Mouse (Mus musculus) small intestine, adult 2 months (tissue): ENCODE measurements at regions not wholly inside any gene's neighbourhood (a gene's known extent, or its start where the extent isn't known, plus 50 kb on each side); places are given as distances from the start of the nearest gene placed in this dataset.

ENCODE experiments used
- H3K27ac ChIP-seq: fragments of 200-500 bp; 2 replicates; pipeline ENCODE4 v1.5.1; 2012; ENCODE audit warnings: low read depth, low read length, control low read depth, inconsistent platforms; ENCODE audit not compliant: insufficient read depth
- H3K27me3 ChIP-seq: fragments of 200-500 bp; 2 replicates; pipeline ENCODE4 v1.6.1; 2012; ENCODE audit warnings: mild to moderate bottlenecking, moderate library complexity, low read length, inconsistent platforms; ENCODE audit not compliant: control insufficient read depth, insufficient read depth
- H3K36me3 ChIP-seq: fragments of 200-500 bp; 2 replicates; pipeline ENCODE4 v1.6.1; 2012; ENCODE audit warnings: mild to moderate bottlenecking, low read length, control low read depth, inconsistent platforms; ENCODE audit not compliant: control insufficient read depth, insufficient read depth
- H3K4me1 ChIP-seq: fragments of 200-500 bp; 2 replicates; pipeline ENCODE4 v1.6.1; 2012; ENCODE audit warnings: low read length, inconsistent platforms, mixed read lengths; ENCODE audit not compliant: control insufficient read depth, insufficient read depth, insufficient read length
- H3K4me3 ChIP-seq: fragments of 200-500 bp; 2 replicates; pipeline ENCODE4 v1.5.1; 2012; ENCODE audit warnings: low read depth, mild to moderate bottlenecking, control low read depth, inconsistent platforms, low read length, moderate library complexity
- CTCF ChIP-seq: fragments of 200-500 bp; IDR thresholded peaks from 2 replicates; pipeline ENCODE4 v1.5.1; 2012; ENCODE audit warnings: low read depth, mild to moderate bottlenecking, control low read depth, inconsistent platforms, low read length, moderate library complexity, mixed read lengths; ENCODE audit not compliant: insufficient replicate concordance, insufficient read length; ENCODE audit errors: extremely low read depth
- POLR2A ChIP-seq: fragments of 200-500 bp; IDR thresholded peaks from 2 replicates; pipeline ENCODE4 v1.6.1; 2012; ENCODE audit warnings: low read depth, mild to moderate bottlenecking, control low read depth, inconsistent platforms, low read length, moderate library complexity
- WGBS: fragments of 180-500 bp; shearing (Covaris S2); methylation state at CpG from one replicate; pipeline ENCODE4 v1.1.7; 2018; 5-methylcytosine and 5-hydroxymethylcytosine counted together

GRCm38 (mm10) chr1:88860871-88861589 lies 159.0 kb upstream of the Arl4c start:
- TF ChIP-seq CTCF (no peak), POLR2A (no peak)
- Histone ChIP-seq H3K4me1 (no peaks in the 10 kb centered on the region), H3K27ac (no peak overlapping the region), H3K4me3 (no peak overlapping the region), H3K36me3 (no peaks in the 10 kb centered on the region), H3K27me3 (no peaks in the 10 kb centered on the region)
- WGBS: 51% methylated on average over 7 of the region's 7 CpGs

GRCm38 (mm10) chr1:88861590-88861935 lies 159.5 kb upstream of the Arl4c start:
- Histone ChIP-seq H3K36me3 (no peaks in the 10 kb centered on the region), H3K27me3 (no peaks in the 10 kb centered on the region), H3K4me1 (no peaks in the 10 kb centered on the region), H3K27ac (no peak overlapping the region), H3K4me3 (no peak overlapping the region)
- WGBS: 73% methylated on average over 4 of the region's 4 CpGs
- TF ChIP-seq CTCF (no peak), POLR2A (no peak)

GRCm38 (mm10) chr1:88865436-88865835 lies 163.4 kb upstream of the Arl4c start:
- no peak for TF ChIP-seq CTCF
- TF ChIP-seq POLR2A: no peak
- Histone ChIP-seq H3K4me3 (no peak overlapping the region), H3K27ac (no peak overlapping the region), H3K27me3 (no peaks in the 10 kb centered on the region), H3K36me3 (no peaks in the 10 kb centered on the region), H3K4me1 (no peaks in the 10 kb centered on the region)
- 58% methylated on average over 6 of the region's 6 CpGs for WGBS

GRCm38 (mm10) chr1:88866571-88866970 lies 164.6 kb upstream of the Arl4c start:
- no peaks in the 10 kb centered on the region for H3K4me1 ChIP-seq
- 85% methylated on average over 2 of the region's 2 CpGs for WGBS
- no peak overlapping the region for H3K27ac ChIP-seq
- no peaks in the 10 kb centered on the region for H3K36me3 ChIP-seq
- H3K4me3 ChIP-seq: no peak overlapping the region
- H3K27me3 ChIP-seq: no peaks in the 10 kb centered on the region
- TF ChIP-seq CTCF (no peak), POLR2A (no peak)

- no peak for TF ChIP-seq POLR2A
- no peak for TF ChIP-seq CTCF
- Histone ChIP-seq H3K4me3 (no peak overlapping the region), H3K36me3 (no peaks in the 10 kb centered on the region), H3K27me3 (no peaks in the 10 kb centered on the region), H3K27ac (no peak overlapping the region), H3K4me1 (no peaks in the 10 kb centered on the region)
- 85% methylated on average over 3 of the region's 3 CpGs for WGBS
These were observed 165.1 kb upstream of the Arl4c start for GRCm38 (mm10) chr1:88867138-88867537.

GRCm38 (mm10) chr1:88869885-88870284 lies 167.9 kb upstream of the Arl4c start:
- no peaks in the 10 kb centered on the region for H3K4me1 ChIP-seq
- no peak overlapping the region for H3K27ac ChIP-seq
- H3K36me3 ChIP-seq: no peaks in the 10 kb centered on the region
- H3K27me3 ChIP-seq: no peaks in the 10 kb centered on the region
- TF ChIP-seq CTCF (no peak), POLR2A (no peak)
- H3K4me3 ChIP-seq: no peak overlapping the region
- WGBS: 73% methylated on average over 4 of the region's 4 CpGs

DNA sequence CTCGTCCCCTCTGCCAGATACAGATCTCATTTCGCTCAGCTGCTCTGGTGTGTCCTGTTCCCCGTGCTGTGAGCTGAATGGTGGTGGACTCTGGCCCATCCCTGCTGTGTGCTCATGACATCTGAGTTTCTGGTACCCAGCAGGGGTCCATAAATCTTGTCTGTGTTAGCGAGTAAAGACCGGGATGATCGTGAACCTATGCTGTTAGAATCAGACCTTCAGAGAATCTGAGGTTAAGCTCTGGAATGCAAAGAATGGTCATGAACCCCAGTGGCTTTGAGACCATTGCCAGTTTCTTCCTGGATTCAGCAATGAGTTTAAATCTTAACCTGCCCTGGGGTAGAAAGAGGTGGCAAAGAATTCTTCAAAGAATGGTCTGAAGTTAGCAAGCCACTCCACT lies 173.3 kb upstream of the Arl4c start:
- H3K27me3 ChIP-seq: no peaks in the 10 kb centered on the region
- no peak overlapping the region for H3K27ac ChIP-seq
- 50% methylated on average over 6 of the region's 6 CpGs for WGBS
- no peak overlapping the region for H3K4me3 ChIP-seq
- no peaks in the 10 kb centered on the region for H3K4me1 ChIP-seq
- TF ChIP-seq CTCF: no peak
- no peak for TF ChIP-seq POLR2A
- H3K36me3 ChIP-seq: no peaks in the 10 kb centered on the region

DNA sequence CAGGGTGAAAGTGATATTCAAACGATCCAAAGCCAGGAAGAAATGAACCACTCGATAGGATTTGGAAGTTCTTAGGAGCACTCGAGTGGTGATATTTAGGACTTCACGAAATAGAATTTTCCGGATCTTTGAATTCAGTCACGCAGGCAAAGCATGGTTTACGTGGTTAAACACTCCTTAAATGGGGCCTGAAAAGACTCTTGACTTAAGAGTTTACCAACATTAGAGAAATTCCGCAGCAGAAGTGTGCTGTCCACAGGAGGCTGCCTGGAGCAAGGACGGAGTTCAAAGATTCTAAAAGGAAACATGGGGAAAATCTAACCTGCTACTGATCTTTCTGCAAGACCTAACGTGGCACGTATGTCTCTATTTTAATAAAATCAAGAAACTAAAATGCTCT lies 175.4 kb upstream of the Arl4c start:
- TF ChIP-seq CTCF: no peak
- TF ChIP-seq POLR2A: no peak
- no peaks in the 10 kb centered on the region for H3K27me3 ChIP-seq
- H3K4me3 ChIP-seq: no peak overlapping the region
- no peak overlapping the region for H3K27ac ChIP-seq
- no peaks in the 10 kb centered on the region for H3K4me1 ChIP-seq
- WGBS: 91% methylated on average over 11 of the region's 11 CpGs
- no peaks in the 10 kb centered on the region for H3K36me3 ChIP-seq
